11 mouse cellular contexts compared by ENCODE assay signal in genomic region chr11:99121218-99121631, GRCm38 (mm10). TPM values are rescaled to one million over a fixed set of nuclear protein-coding genes. Genes with fewer than 3 reads are reported as not detected.
DNase-seq lines count a peak whose midpoint lies in the region; ATAC-seq and TF ChIP-seq lines count a peak whose summit lies in the region.
"Had no signal": no experiment of that assay in that cellular context is flagged by ENCODE, and none has a peak within 500 bp of the region (broad histone marks: within the 10 kb centered on the region; RNA-seq: fewer than 3 reads in every experiment).

No protein-coding gene starts in this region.

- H3K9me3 ChIP-seq in forebrain, embryonic 11.5 days (ENCODE audit: control insufficient read depth, low read length) = no peaks in the 10 kb centered on the region; the same call in 1 of the 2 replicates
- no peaks in the 10 kb centered on the region for H3K9me3 ChIP-seq in forebrain, embryonic 16.5 days (ENCODE audit: control insufficient read depth, low read length)
- H3K9me3 ChIP-seq in hindbrain, embryonic 11.5 days (ENCODE audit: control insufficient read depth, low read length) = no peaks in the 10 kb centered on the region
- no peaks in the 10 kb centered on the region for H3K9me3 ChIP-seq in hindbrain, postnatal 0 days (ENCODE audit: low read length)
- H3K9me3 ChIP-seq in ES-Bruce4 (replicated peaks; ENCODE audit: control insufficient read depth, insufficient read depth, low read length, poor library complexity, severe bottlenecking) = no peaks in the 10 kb centered on the region

- no peak for TF ChIP-seq EP300 in ES-Bruce4 (IDR thresholded peaks at IDR 0.05; ENCODE audit: insufficient read depth, low read depth, low read length)

- DNase-seq in forebrain, embryonic 11.5 days (ENCODE audit: low spot score) = no peak
- no peak for DNase-seq in hindbrain, embryonic 11.5 days (ENCODE audit: low spot score)
- DNase-seq in hindbrain, postnatal 0 days (ENCODE audit: low spot score) = no peak
- peak; percentile 48 to 81 for DNase-seq in left cerebral cortex, adult 9 months (ENCODE audit: low spot score in 2 of 2)
- DNase-seq in thymus, postnatal 14 days = no peak
- DNase-seq: adrenal gland, adult 8-10 months; liver, postnatal 0 days had no signal

- H3K4me3 ChIP-seq in forebrain, embryonic 11.5 days (ENCODE audit: low read depth, low read length) = no peak overlapping the region
- H3K4me3 ChIP-seq in forebrain, embryonic 16.5 days (replicated peaks; ENCODE audit: low read length) = no peak overlapping the region
- H3K4me3 ChIP-seq in hindbrain, embryonic 11.5 days (ENCODE audit: low read depth, low read length) = no peak overlapping the region
- H3K4me3 ChIP-seq in hindbrain, postnatal 0 days (ENCODE audit: low read length) = no peak overlapping the region
- no peak overlapping the region for H3K4me3 ChIP-seq in ES-Bruce4 (ENCODE audit: low read depth, low read length)

- H3K27ac ChIP-seq in forebrain, embryonic 11.5 days (ENCODE audit: low read depth, low read length) = no peak overlapping the region
- H3K27ac ChIP-seq in forebrain, embryonic 16.5 days (ENCODE audit: low read length) = no peak overlapping the region
- H3K27ac ChIP-seq in hindbrain, embryonic 11.5 days (ENCODE audit: low read depth, low read length) = peak overlapping the region; percentile 31; the same call in 1 of the 2 replicates
- H3K27ac ChIP-seq in hindbrain, postnatal 0 days = no peak overlapping the region
- no peak overlapping the region for H3K27ac ChIP-seq in ES-Bruce4 (ENCODE audit: insufficient read depth, low read length)

- 51% methylated on average over 14 of the region's 14 CpGs for WGBS in forebrain, embryonic 11.5 days
- WGBS in forebrain, embryonic 16.5 days = 35% methylated on average over 14 of the region's 14 CpGs
- 49% methylated on average over 14 of the region's 14 CpGs for WGBS in hindbrain, embryonic 11.5 days
- 36% methylated on average over 14 of the region's 14 CpGs for WGBS in hindbrain, postnatal 0 days

- TF ChIP-seq POLR2A in ES-Bruce4 (IDR thresholded peaks at IDR 0.05; ENCODE audit: insufficient read depth, low read length) = no peak

- ATAC-seq in forebrain, embryonic 11.5 days (replicated peaks; ENCODE audit: low FRiP score) = no peak
- ATAC-seq in forebrain, embryonic 16.5 days = no peak
- no peak for ATAC-seq in hindbrain, embryonic 11.5 days (ENCODE audit: low FRiP score)
- ATAC-seq in hindbrain, postnatal 0 days = no peak
- ATAC-seq in granulocyte monocyte progenitor cell, adult 5-6 weeks (replicated peaks; ENCODE audit: poor library complexity, severe bottlenecking) = no peak
- ATAC-seq: liver, postnatal 0 days had no signal

- no peaks in the 10 kb centered on the region for H3K27me3 ChIP-seq in forebrain, embryonic 11.5 days (ENCODE audit: control insufficient read depth, insufficient read depth, low read length)
- no peaks in the 10 kb centered on the region for H3K27me3 ChIP-seq in forebrain, embryonic 16.5 days (replicated peaks; ENCODE audit: control insufficient read depth, insufficient read depth, low read length)
- no peaks in the 10 kb centered on the region for H3K27me3 ChIP-seq in hindbrain, embryonic 11.5 days (ENCODE audit: control insufficient read depth, insufficient read depth, low read length)
- no peaks in the 10 kb centered on the region for H3K27me3 ChIP-seq in hindbrain, postnatal 0 days (ENCODE audit: insufficient read depth, low read length)
- H3K27me3 ChIP-seq in ES-Bruce4 (ENCODE audit: control insufficient read depth, insufficient read depth, low read length, poor library complexity, severe bottlenecking) = no peaks in the 10 kb centered on the region

- no peak overlapping the region for H3K4me2 ChIP-seq in forebrain, embryonic 11.5 days (ENCODE audit: low read depth, low read length, severe bottlenecking)
- H3K4me2 ChIP-seq in forebrain, embryonic 16.5 days (ENCODE audit: low read length) = no peak overlapping the region
- H3K4me2 ChIP-seq in hindbrain, embryonic 11.5 days (replicated peaks; ENCODE audit: low read depth, low read length) = no peak overlapping the region
- H3K4me2 ChIP-seq in hindbrain, postnatal 0 days (ENCODE audit: low read depth, low read length) = no peak overlapping the region

- H3K9ac ChIP-seq in forebrain, embryonic 11.5 days (ENCODE audit: low read length) = peak overlapping the region; percentile 24
- H3K9ac ChIP-seq in forebrain, embryonic 16.5 days (replicated peaks; ENCODE audit: low read depth, low read length) = no peak overlapping the region
- H3K9ac ChIP-seq in hindbrain, embryonic 11.5 days (ENCODE audit: low read depth, low read length) = no peak overlapping the region
- no peak overlapping the region for H3K9ac ChIP-seq in hindbrain, postnatal 0 days (replicated peaks; ENCODE audit: low read length)
- peak overlapping the region; percentile 21; the same call in 1 of the 2 replicates for H3K9ac ChIP-seq in ES-Bruce4 (ENCODE audit: low read depth, poor library complexity, severe bottlenecking)
- H3K9ac ChIP-seq: liver, postnatal 0 days had no signal

- peaks cover 7% of the 10 kb centered on the region for H3K4me1 ChIP-seq in forebrain, embryonic 11.5 days (replicated peaks; ENCODE audit: control insufficient read depth, insufficient read depth, low read length)
- peaks cover 4% of the 10 kb centered on the region for H3K4me1 ChIP-seq in forebrain, embryonic 16.5 days (replicated peaks; ENCODE audit: control insufficient read depth, insufficient read depth, low read length)
- peaks cover 10% of the 10 kb centered on the region for H3K4me1 ChIP-seq in hindbrain, embryonic 11.5 days (replicated peaks; ENCODE audit: control insufficient read depth, insufficient read depth, low read length)
- peaks cover 4% of the 10 kb centered on the region; the same call in 1 of the 2 replicates for H3K4me1 ChIP-seq in hindbrain, postnatal 0 days (ENCODE audit: insufficient read depth, low read length)
- no peaks in the 10 kb centered on the region for H3K4me1 ChIP-seq in ES-Bruce4 (ENCODE audit: control insufficient read depth, insufficient read depth, low read length)

- TF ChIP-seq CTCF in hindbrain, postnatal 0 days (IDR thresholded peaks at IDR 0.05; ENCODE audit: low read depth) = no peak
- no peak for TF ChIP-seq CTCF in ES-Bruce4 (IDR thresholded peaks at IDR 0.05; ENCODE audit: low read depth, low read length)

- H3K36me3 ChIP-seq in forebrain, embryonic 11.5 days (ENCODE audit: control insufficient read depth, insufficient read depth, low read length) = no peaks in the 10 kb centered on the region
- H3K36me3 ChIP-seq in forebrain, embryonic 16.5 days (ENCODE audit: control insufficient read depth, insufficient read depth) = no peaks in the 10 kb centered on the region
- H3K36me3 ChIP-seq in hindbrain, embryonic 11.5 days (ENCODE audit: control insufficient read depth, insufficient read depth, low read length) = no peaks in the 10 kb centered on the region
- H3K36me3 ChIP-seq in hindbrain, postnatal 0 days (ENCODE audit: insufficient read depth, low read length) = no peaks in the 10 kb centered on the region
- no peaks in the 10 kb centered on the region for H3K36me3 ChIP-seq in ES-Bruce4 (ENCODE audit: control insufficient read depth, insufficient read depth, low read length, poor library complexity, severe bottlenecking)

RNA-seq across cellular contexts. Expression of gene Tns4, which starts 32.1 kb away (rescaled TPM):
- 0.27 and 0.65 TPM in 2 replicates for polyA plus RNA-seq in forebrain, embryonic 11.5 days (2014; fragmentation: Nextera tagmentation; extraction: Ambion mirVana)
- not detected in 2 replicates for polyA plus RNA-seq in forebrain, embryonic 16.5 days (2015; fragmentation: Nextera tagmentation; extraction: Ambion mirVana)
- polyA plus RNA-seq in hindbrain, embryonic 11.5 days (2014; fragmentation: Nextera tagmentation; extraction: Ambion mirVana) = 0.50 and 1.1 TPM in 2 replicates
- total RNA-seq in hindbrain, postnatal 0 days (2014; rRNA removed) = 1.3 TPM in 1 of 2 replicates, not detected in the other
- polyA plus RNA-seq in hindbrain, postnatal 0 days (2015; fragmentation: Nextera tagmentation; extraction: Ambion mirVana) = 0.08 TPM in 1 of 2 replicates, not detected in the other
- polyA plus RNA-seq in ES-Bruce4 (2011; ENCODE audit: insufficient read depth, insufficient read length, low read depth, missing spikeins) = 12.8 and 13.9 TPM in 2 replicates
- total RNA-seq in granulocyte monocyte progenitor cell, adult 5-6 weeks (2014; fragmentation: Nextera tagmentation) = 2.8 and 3.0 TPM in 2 replicates
- 0.62 and 3.1 TPM in 2 replicates for total RNA-seq in granulocyte monocyte progenitor cell, adult 5-6 weeks (2017)

RNA-seq across cellular contexts. Expression of gene Ccr7, which starts 33.7 kb away (rescaled TPM):
- 0.31 TPM in 1 of 2 replicates, not detected in the other for polyA plus RNA-seq in forebrain, embryonic 11.5 days (2014; fragmentation: Nextera tagmentation; extraction: Ambion mirVana)
- polyA plus RNA-seq in forebrain, embryonic 16.5 days (2015; fragmentation: Nextera tagmentation; extraction: Ambion mirVana) = 0.16 TPM in 1 of 2 replicates, not detected in the other
- polyA plus RNA-seq in hindbrain, embryonic 11.5 days (2014; fragmentation: Nextera tagmentation; extraction: Ambion mirVana) = 0.17 and 0.31 TPM in 2 replicates
- 0.40 TPM in 1 of 2 replicates, not detected in the other for total RNA-seq in hindbrain, postnatal 0 days (2014; rRNA removed)
- not detected in 2 replicates for polyA plus RNA-seq in hindbrain, postnatal 0 days (2015; fragmentation: Nextera tagmentation; extraction: Ambion mirVana)
- not detected in 2 replicates for polyA plus RNA-seq in ES-Bruce4 (2011; ENCODE audit: insufficient read depth, insufficient read length, low read depth, missing spikeins)
- not detected in 2 replicates for total RNA-seq in granulocyte monocyte progenitor cell, adult 5-6 weeks (2014; fragmentation: Nextera tagmentation)
- 0.34 TPM in 1 of 2 replicates, not detected in the other for total RNA-seq in granulocyte monocyte progenitor cell, adult 5-6 weeks (2017)
- total RNA-seq: layer of hippocampus, adult 8-10 months had no signal

Comparison
In these comparisons a context has a peak if more than half of its experiments do, and no peak if none do; other contexts are left out.
1. H3K9ac ChIP-seq: peak in forebrain, embryonic 11.5 days (single experiment) and ES-Bruce4 (single experiment); none in forebrain, embryonic 16.5 days (single experiment), hindbrain, embryonic 11.5 days (single experiment) and hindbrain, postnatal 0 days (single experiment).
2. DNase-seq: peak in left cerebral cortex, adult 9 months (2 of 2); none in forebrain, embryonic 11.5 days (single experiment), hindbrain, embryonic 11.5 days (single experiment), hindbrain, postnatal 0 days (single experiment) and thymus, postnatal 14 days (single experiment).